Mouse (Mus musculus): ENCODE data around the gene Art5.

DNA sequence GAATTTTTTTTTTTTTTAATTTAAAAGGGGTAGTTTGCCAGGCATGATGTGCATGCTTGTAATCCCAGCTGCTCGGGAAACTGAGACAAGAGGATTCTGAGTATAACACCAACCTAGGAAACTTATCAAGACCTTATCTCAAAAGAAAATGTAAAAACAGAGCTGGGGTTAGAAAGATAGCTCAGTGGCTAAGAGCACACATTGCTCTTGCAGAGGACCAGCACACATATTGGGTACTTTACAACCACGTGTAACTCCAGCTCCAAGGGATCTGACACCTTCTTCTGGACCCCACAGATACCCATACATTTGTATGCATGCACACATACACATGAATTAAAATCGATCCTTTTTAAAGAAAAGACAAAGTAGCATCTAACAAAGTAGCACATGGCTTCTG lies 47.9 kb downstream of the Art5 start:
- TF ChIP-seq CTCF (IDR thresholded peaks at IDR 0.05; ENCODE audit: low read depth) (no peak), EP300 (IDR thresholded peaks at IDR 0.05; ENCODE audit: low read depth) (no peak)

Data from heart, postnatal 0 days (tissue).